In genomic region chr3:84260837-84261236, GRCm38 (mm10) we compare ENCODE assay signal across 11 mouse cellular contexts. TPM values are rescaled to one million over a fixed set of nuclear protein-coding genes. Genes with fewer than 3 reads are reported as not detected.
DNase-seq lines count a peak whose midpoint lies in the region; ATAC-seq and TF ChIP-seq lines count a peak whose summit lies in the region.
"Had no signal": no experiment of that assay in that cellular context is flagged by ENCODE, and none has a peak within 500 bp of the region (broad histone marks: within the 10 kb centered on the region; RNA-seq: fewer than 3 reads in every experiment).

No protein-coding gene starts in this region.

- H3K9me3 ChIP-seq in midbrain, embryonic 13.5 days: no peaks in the 10 kb centered on the region

- no peak for DNase-seq in layer of hippocampus, adult 2 months (ENCODE audit: low spot score in 2 of 2)
- no peak for DNase-seq in layer of hippocampus, postnatal 25 days (ENCODE audit: extremely low spot score in 1 of 2, low spot score in 1 of 2)
- peak; percentile 38 for DNase-seq in forelimb bud, embryonic 11.5 days (ENCODE audit: low read depth, low spot score)
- peak; percentile 22 for DNase-seq in retina, embryonic 14.5 days (ENCODE audit: low spot score)
- DNase-seq in heart, adult 11 months: no peak
- no peak for DNase-seq in Muller cell, postnatal 12 days (ENCODE audit: inconsistent ontology term)
- DNase-seq: gastrocnemius, postnatal 36 days; kidney, adult 9 months; right cerebral cortex, postnatal 14 days had no signal

- H3K4me1 ChIP-seq in midbrain, embryonic 13.5 days (replicated peaks): peaks cover 83% of the 10 kb centered on the region

- H3K4me3 ChIP-seq in layer of hippocampus, adult 2 months: no peak overlapping the region
- H3K4me3 ChIP-seq in midbrain, embryonic 13.5 days (replicated peaks): no peak overlapping the region

- H3K27ac ChIP-seq in layer of hippocampus, adult 2 months: peak overlapping the region; percentile 99
- peak overlapping the region; percentile 96 for H3K27ac ChIP-seq in midbrain, embryonic 13.5 days

- 24% methylated on average over 7 of the region's 7 CpGs for WGBS in midbrain, embryonic 13.5 days

- H3K9ac ChIP-seq in midbrain, embryonic 13.5 days (replicated peaks): no peak overlapping the region

- H3K36me3 ChIP-seq in midbrain, embryonic 13.5 days: no peaks in the 10 kb centered on the region

- TF ChIP-seq CTCF in layer of hippocampus, adult 2 months (conservative IDR thresholded peaks at IDR 0.05): no peak

- peak overlapping the region; percentile 92 for H3K4me2 ChIP-seq in midbrain, embryonic 13.5 days (replicated peaks)

- H3K27me3 ChIP-seq in midbrain, embryonic 13.5 days: no peaks in the 10 kb centered on the region

- ATAC-seq in midbrain, embryonic 13.5 days: no peak
- no peak for ATAC-seq in erythroid progenitor cell, adult 5-6 weeks (replicated peaks; ENCODE audit: low FRiP score, poor library complexity, severe bottlenecking)

RNA-seq across cellular contexts. Expression of gene Trim2, which starts 45.8 kb away (rescaled TPM):
- total RNA-seq in layer of hippocampus, adult 2 months (2021): 100 to 1,000 TPM; 409 to 447 TPM
- total RNA-seq in layer of hippocampus, postnatal 25 days (2021): 100 to 1,000 TPM; 403 to 407 TPM
- 165 and 177 TPM in 2 replicates for polyA plus RNA-seq in midbrain, embryonic 13.5 days (2015; fragmentation: Nextera tagmentation; extraction: Ambion mirVana)
- 4.3 and 10.9 TPM in 2 replicates for total RNA-seq in erythroid progenitor cell, adult 5-6 weeks (2015; ENCODE audit: low replicate concordance)
- total RNA-seq in erythroid progenitor cell, adult 5-6 weeks (2017; ENCODE audit: low replicate concordance): 8.9 and 11.4 TPM in 2 replicates

Comparison
In these comparisons a context has a peak if more than half of its experiments do, and no peak if none do; other contexts are left out.
1. DNase-seq: peak in forelimb bud, embryonic 11.5 days (single experiment) and retina, embryonic 14.5 days (single experiment); none in layer of hippocampus, adult 2 months (0 of 2), layer of hippocampus, postnatal 25 days (0 of 2), heart, adult 11 months (single experiment) and Muller cell, postnatal 12 days (single experiment).
2. RNA of gene Trim2, which starts 45.8 kb away (total RNA-seq): 409 to 447 TPM in layer of hippocampus, adult 2 months and 403 to 407 TPM in layer of hippocampus, postnatal 25 days; 4.3 to 11.4 TPM in erythroid progenitor cell, adult 5-6 weeks; every median in the first group is over 10 times any median in the second.